Mouse (Mus musculus): ENCODE measurements around the gene Il3.
A peak's percentile ranks its signal among the peaks of the same experiment; 100 is the strongest.
"Not testable (repeated sequence)": the region's sequence is repeated elsewhere in the genome, so short reads cannot be mapped to it uniquely, and the experiment has no call there.

Il3 gene

DNA sequence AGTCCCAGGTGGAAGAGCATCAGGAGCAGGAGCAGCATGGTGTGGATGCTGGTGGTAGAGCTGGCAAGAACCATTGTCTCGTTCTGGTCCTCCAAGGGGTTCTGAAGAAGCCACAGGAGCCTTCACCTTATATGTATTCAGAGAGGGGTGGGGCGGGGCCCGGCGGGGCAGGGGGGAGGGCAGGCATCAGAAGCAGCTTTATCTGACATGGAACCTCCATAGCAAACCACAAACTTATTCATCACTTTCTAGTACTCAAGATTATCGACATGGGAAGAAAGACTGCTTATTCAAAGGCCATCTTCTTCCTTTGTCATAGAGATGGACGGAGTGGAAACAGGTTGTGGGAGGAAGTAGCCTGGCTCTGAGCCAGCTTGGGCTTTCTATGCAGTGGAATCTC lies at the start of gene Il3:
Gene Il3 (minus strand): TSS at position 101 of the 400 bp plus-strand sequence.
- DNase-seq (ENCODE audit: low spot score) = no peak

- no peak for DNase-seq (ENCODE audit: low spot score)
Measured at GRCm38 (mm10) chr11:54315336-54315735, 48.3 kb upstream of the Il3 start.

DNA sequence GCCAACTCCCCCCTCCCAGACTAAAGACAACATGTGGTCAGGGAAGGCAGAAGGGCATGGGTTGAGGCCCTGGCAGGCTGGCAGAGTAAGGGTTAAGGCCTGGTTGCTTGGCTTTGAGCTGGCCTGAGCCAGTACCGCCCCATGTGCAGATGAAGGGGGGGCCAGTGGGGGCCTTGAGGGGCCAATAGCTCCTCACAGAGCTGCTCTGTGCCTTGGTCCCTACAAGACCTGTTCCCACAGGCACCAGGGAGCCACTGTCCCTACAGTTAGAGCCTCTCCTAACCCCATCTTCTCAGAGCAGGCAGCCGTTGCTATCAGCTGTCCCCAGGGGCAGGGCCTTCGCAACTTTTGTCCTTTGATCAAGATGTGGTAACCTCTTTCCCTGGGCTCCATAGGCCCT lies 47.7 kb upstream of the Il3 start:
- peak; percentile 24 for DNase-seq (ENCODE audit: low spot score)

- DNase-seq (ENCODE audit: low spot score) = no peak
Measured at GRCm38 (mm10) chr11:54313391-54314360, 46.6 kb upstream of the Il3 start.

GRCm38 (mm10) chr11:54312603-54313002 lies 45.5 kb upstream of the Il3 start:
- DNase-seq (ENCODE audit: low spot score) = peak; percentile 10

DNA sequence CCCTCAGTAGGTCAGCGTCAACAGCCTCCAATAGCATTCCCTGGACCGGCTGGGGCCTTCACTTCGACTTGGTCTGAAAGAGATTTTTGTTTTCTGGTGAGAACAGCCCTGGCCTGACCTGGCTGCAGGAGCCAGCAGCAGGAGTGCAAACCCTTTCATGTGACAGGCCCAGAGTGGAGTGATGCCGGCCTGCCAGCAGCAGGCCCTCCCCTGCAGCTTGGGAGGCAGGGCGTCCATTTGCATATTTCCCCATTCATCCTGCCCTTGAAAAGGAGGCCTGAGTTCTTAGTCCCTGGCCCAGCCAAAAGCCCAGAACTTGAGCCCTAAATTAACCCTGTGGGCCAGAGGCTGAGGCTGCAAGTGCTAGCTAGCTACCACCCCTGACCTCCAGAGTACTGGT lies 44.9 kb upstream of the Il3 start:
- peak; percentile 70 for DNase-seq (ENCODE audit: low spot score)

- no peak for DNase-seq (ENCODE audit: low spot score)
Measured at GRCm38 (mm10) chr11:54310588-54310987, 43.5 kb upstream of the Il3 start.

GRCm38 (mm10) chr11:54307139-54307816 lies 40.2 kb upstream of the Il3 start:
- DNase-seq (ENCODE audit: low spot score) = peak; percentile 53

- no peak for DNase-seq (ENCODE audit: low spot score)
Measured at GRCm38 (mm10) chr11:54305331-54305730, 38.3 kb upstream of the Il3 start.

GRCm38 (mm10) chr11:54304471-54304873 lies 37.4 kb upstream of the Il3 start:
- peak; percentile 32 for DNase-seq (ENCODE audit: low spot score)

- peak; percentile 72 for DNase-seq (ENCODE audit: low spot score)
Measured at GRCm38 (mm10) chr11:54303728-54304470, 36.8 kb upstream of the Il3 start, which contains the start of gene Acsl6. Gene Acsl6, plus strand, starts transcription at chr11:54303798.

DNA sequence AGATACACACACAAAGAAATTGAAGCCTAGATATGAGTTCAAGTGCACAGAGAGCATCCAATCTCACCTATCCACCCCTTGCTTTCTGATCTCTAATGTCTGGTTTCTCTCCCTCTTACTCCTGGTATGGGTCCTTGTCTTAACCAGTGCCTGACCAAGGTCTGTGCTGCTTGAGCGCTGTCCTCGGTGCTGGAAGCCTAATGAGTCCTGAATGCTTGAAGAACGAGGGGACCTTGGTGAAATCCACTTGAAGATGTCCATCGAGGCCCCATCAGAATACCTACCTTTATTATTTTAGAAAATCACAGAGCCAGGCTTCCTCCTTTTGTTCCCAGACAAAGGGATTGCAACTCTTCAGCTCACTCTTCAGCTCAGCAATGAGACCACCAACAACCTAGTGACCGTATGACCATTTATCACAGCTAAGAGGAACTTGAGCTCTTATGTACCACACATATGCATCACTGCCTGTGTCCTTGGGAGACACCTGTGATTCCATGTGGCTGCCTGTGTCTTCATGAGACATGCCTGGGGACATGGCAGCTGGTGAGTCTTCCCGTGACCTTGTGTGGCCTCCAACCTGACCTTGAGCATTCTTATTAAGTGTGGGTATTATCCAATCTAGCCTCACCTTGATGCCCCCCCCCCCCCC lies 36.1 kb upstream of the Il3 start:
- peak; percentile 77 for DNase-seq (ENCODE audit: low spot score)

DNA sequence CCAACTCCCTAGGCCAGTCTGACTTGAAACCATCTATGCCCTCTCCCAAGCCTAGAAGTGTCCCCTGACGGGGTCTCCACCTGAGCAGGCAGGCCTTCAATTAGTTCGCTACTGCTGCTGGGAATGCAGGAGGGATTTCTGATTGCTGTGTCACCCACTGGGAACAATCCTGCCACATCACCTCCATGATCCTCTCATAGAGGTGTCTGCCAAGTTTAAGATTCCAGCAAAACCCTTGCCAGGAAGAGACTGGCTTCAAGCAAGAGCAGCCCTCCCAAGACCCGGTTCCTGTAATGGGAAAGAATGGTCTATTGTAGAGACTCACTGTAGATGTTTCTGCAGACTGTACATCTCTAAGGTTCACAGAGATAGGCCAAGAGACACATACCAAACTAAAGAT lies 35.5 kb upstream of the Il3 start:
- no peak for DNase-seq (ENCODE audit: low spot score)

- no peak for DNase-seq (ENCODE audit: low spot score)
Measured at GRCm38 (mm10) chr11:54301994-54302393, 34.9 kb upstream of the Il3 start.

DNA sequence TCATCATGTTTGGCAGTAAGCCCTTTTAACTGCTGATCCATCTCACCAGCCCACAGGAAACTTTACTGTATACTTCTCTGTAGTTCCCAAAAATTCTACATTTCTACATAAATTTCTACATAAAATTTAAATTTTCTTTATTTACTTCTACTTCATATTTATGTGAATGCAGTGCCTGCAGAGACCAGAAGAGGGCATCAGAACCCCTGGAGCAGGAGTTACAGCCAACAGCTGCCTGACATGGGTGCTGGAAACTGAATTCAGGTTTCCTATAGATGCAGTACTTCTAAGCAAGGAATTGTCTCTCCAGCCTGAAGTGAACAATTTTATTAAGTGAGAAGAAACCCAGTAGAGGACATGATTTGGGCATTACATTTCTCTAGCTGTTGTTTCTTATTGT lies 31.7 kb upstream of the Il3 start:
- no peak for DNase-seq (ENCODE audit: low spot score)

GRCm38 (mm10) chr11:54297471-54297870 lies 30.4 kb upstream of the Il3 start:
- DNase-seq (ENCODE audit: low spot score) = not testable (repeated sequence)

DNA sequence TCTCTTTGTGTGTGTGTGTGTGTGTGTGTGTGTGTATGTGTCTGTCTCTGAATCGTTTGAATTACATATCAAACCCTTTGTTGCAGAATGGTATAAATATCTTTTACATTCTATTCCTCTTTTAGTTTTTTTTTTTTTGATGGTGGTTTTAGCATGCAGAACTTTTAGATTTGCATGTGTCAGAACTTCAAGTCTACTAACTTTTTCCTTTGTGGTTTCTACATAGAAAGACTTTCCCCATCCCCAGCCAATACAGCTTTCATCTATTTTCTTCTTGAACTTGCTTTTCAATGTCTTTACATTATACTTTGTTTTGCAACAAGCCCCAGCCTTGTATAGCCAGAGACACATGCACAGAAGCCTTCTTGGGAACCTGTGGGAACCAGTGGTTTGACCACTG lies 29.7 kb upstream of the Il3 start:
- DNase-seq (ENCODE audit: low spot score) = no peak

DNA sequence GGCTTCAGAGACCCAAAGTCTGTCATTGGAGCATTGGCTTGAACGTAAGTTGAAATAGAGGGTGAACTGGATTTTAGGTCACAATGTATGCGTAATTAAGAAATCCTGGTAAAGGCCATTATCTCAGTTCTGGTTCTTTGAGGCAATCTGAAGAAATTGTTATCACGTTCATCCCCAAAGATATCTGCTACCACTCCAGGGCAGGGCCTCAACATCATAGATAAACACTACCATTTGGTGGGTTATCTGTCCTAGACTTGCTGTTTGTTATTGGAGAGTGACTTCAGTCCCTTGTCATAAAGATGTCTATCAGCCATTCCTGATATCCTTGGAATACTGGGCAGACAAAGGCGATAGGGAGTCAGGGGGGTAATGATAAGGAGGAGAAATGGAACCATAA lies 28.9 kb upstream of the Il3 start:
- no peak for DNase-seq (ENCODE audit: low spot score)

DNA sequence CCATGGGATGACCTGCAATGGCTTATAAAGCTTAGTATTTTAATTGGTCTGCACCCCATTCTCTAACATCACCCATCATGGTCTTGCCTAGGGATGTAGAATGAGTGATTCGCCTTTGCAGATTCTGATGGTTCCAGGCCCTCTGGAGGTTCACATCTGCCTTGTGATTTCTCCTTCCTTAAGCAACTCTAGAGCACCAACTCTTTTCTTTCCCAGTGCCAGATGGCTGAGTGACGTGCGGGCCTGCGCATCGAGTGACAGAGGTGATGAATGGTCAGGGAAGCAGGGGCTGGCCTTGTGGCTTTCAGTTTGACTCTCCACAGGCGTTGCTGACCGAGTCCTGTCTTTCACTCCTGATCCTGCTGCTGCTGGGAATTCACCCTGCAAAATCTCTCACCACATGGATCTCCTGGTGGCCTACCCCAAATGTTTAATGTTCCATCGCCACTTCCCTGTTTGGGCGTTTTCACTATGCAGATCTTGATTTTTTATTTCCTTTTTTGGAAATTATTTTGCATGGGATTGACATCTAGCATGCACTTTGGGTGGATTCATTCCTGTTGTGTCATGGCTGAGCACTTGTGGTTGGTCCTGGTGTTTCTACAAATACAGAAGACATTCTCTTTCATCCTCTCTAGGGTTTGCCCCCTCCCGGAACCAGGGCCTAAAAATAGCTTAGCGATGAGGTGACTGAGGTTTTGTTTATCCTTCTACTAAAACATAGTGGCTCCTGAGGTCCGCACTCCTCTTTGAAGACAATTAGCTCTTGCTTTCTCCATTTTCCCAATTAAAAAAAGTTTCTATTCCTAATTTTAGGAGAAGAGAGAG lies 27.1 kb upstream of the Il3 start:
- peak; percentile 19 for DNase-seq (ENCODE audit: low spot score)

DNA sequence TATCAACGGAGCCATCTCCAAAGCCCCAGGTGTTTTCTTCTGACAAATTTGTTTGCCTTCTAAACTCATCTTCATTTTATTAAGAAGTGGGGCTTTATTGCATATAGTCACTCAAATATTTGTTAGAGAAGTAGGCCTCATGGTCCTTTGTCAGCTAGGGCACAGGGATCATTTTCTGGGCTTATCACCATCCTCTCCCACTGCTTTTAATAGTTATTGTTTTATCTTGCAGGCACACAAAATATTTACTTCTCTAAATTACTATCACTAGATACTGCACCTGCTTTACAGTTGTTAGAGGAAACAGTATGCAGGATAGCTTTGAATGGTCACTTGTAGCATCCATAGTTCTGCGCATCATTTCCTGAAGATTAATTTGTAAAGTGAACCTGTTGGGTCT lies 25.1 kb upstream of the Il3 start:
- no peak for DNase-seq (ENCODE audit: low spot score)

All from embryo, embryonic 10.5 days (tissue).